Mouse (Mus musculus) kidney, embryonic 14.5 days (tissue): ENCODE data around the gene Rhoj. TPM values are rescaled to one million over a fixed set of nuclear protein-coding genes. Genes with fewer than 3 reads are reported as not detected.

ENCODE experiments used
- polyA plus RNA-seq: library from polyadenylated mRNA; unstranded; fragments of >200 nt; fragmentation: Nextera tagmentation; extraction: Ambion mirVana; gene quantifications from 2 replicates; pipeline ENCODE4 v1.2.1, GENCODE M21; 2014

Gene Rhoj
- polyA plus RNA-seq, 1 experiment from 2014 or later, result 45.7 TPM

Other genes with a start within 250 kb of the Rhoj start
- 0.44 and 0.45 TPM in 2 replicates for gene Kcnh5, start 131.0 kb upstream of the Rhoj start, polyA plus RNA-seq
- gene Gphb5, start 108.5 kb downstream of the Rhoj start, polyA plus RNA-seq, result not detected in 2 replicates